Mouse (Mus musculus): ENCODE measurements around the gene Fbxl13. TPM values are rescaled to one million over a fixed set of nuclear protein-coding genes. Genes with fewer than 3 reads are reported as not detected.

Gene Fbxl13
- 0.20 and 0.41 TPM in 2 replicates for polyA plus RNA-seq (2016; fragmentation: Nextera tagmentation; extraction: Ambion mirVana)

- Histone ChIP-seq H3K4me1 (replicated peaks) (peaks cover 19% of the 10 kb centered on the region), H3K27ac (peak within 1 kb of the TSS; percentile 94), H3K36me3 (peaks cover 29% of the 10 kb centered on the region), H3K4me3 (peak within 1 kb of the TSS; percentile 90), H3K27me3 (ENCODE audit: insufficient read depth, poor library complexity, severe bottlenecking) (peaks cover 8% of the 10 kb centered on the region; the same call in 1 of the 2 replicates), H3K9me3 (no peaks in the 10 kb centered on the region)
- under 1% methylated on average over 40 of the region's 40 CpGs for WGBS
- peak; percentile 93 for DNase-seq (ENCODE audit: low spot score)
These were observed at the start of gene Fbxl13, which contains the start of gene Armc10 for GRCm38 (mm10) chr5:21645439-21646132. Fbxl13 (minus strand) TSS chr5:21645634. Armc10 (plus strand) TSS chr5:21645813.

GRCm38 (mm10) chr5:21694854-21695490 lies 49.5 kb upstream of the Fbxl13 start:
- no peak overlapping the region for H3K27ac ChIP-seq
- H3K9me3 ChIP-seq, result no peaks in the 10 kb centered on the region
- no peaks in the 10 kb centered on the region for H3K36me3 ChIP-seq
- peaks cover 3% of the 10 kb centered on the region; the same call in 1 of the 2 replicates for H3K4me1 ChIP-seq (replicated peaks)
- 92% methylated on average over 3 of the region's 3 CpGs for WGBS
- H3K4me3 ChIP-seq, result no peak overlapping the region
- H3K27me3 ChIP-seq (ENCODE audit: insufficient read depth, poor library complexity, severe bottlenecking), result no peaks in the 10 kb centered on the region
- no peak for DNase-seq (ENCODE audit: low spot score)

GRCm38 (mm10) chr5:21693372-21693870 lies 48.0 kb upstream of the Fbxl13 start:
- H3K9me3 ChIP-seq, result no peaks in the 10 kb centered on the region
- peaks cover 11% of the 10 kb centered on the region; the same call in 1 of the 2 replicates for H3K36me3 ChIP-seq
- 84% methylated on average over 3 of the region's 3 CpGs for WGBS
- H3K27ac ChIP-seq, result no peak overlapping the region
- DNase-seq (ENCODE audit: low spot score), result no peak
- H3K27me3 ChIP-seq (ENCODE audit: insufficient read depth, poor library complexity, severe bottlenecking), result no peaks in the 10 kb centered on the region
- no peaks in the 10 kb centered on the region for H3K4me1 ChIP-seq (replicated peaks)
- no peak overlapping the region for H3K4me3 ChIP-seq

- no peak for DNase-seq (ENCODE audit: low spot score)
- WGBS, result 91% methylated on average over 5 of the region's 5 CpGs
These were observed 46.8 kb upstream of the Fbxl13 start for GRCm38 (mm10) chr5:21692230-21692629.

GRCm38 (mm10) chr5:21687042-21687441 lies 41.6 kb upstream of the Fbxl13 start:
- Histone ChIP-seq H3K9me3 (0 out of 2 replicates have a peak, but pooled peaks cover 3% of the 10 kb centered on the region), H3K27ac (no peak overlapping the region), H3K4me3 (no peak overlapping the region), H3K4me1 (replicated peaks) (no peaks in the 10 kb centered on the region), H3K27me3 (ENCODE audit: insufficient read depth, poor library complexity, severe bottlenecking) (no peaks in the 10 kb centered on the region), H3K36me3 (peaks cover 28% of the 10 kb centered on the region)
- WGBS, result 78% methylated on average over 4 of the region's 4 CpGs
- no peak for DNase-seq (ENCODE audit: low spot score)

More at GRCm38 (mm10) chr5:21692230-21692629, 46.8 kb upstream of the Fbxl13 start:
- Histone ChIP-seq H3K4me1 (replicated peaks) (no peaks in the 10 kb centered on the region), H3K36me3 (peaks cover 11% of the 10 kb centered on the region; the same call in 1 of the 2 replicates), H3K9me3 (no peaks in the 10 kb centered on the region), H3K4me3 (no peak overlapping the region), H3K27ac (no peak overlapping the region), H3K27me3 (ENCODE audit: insufficient read depth, poor library complexity, severe bottlenecking) (no peaks in the 10 kb centered on the region)

GRCm38 (mm10) chr5:21685001-21685400 lies 39.6 kb upstream of the Fbxl13 start:
- WGBS, result 74% methylated on average over 10 of the region's 10 CpGs
- Histone ChIP-seq H3K27me3 (ENCODE audit: insufficient read depth, poor library complexity, severe bottlenecking) (no peaks in the 10 kb centered on the region), H3K36me3 (peaks cover 33% of the 10 kb centered on the region), H3K27ac (no peak overlapping the region), H3K9me3 (0 out of 2 replicates have a peak, but pooled peaks cover 3% of the 10 kb centered on the region), H3K4me3 (no peak overlapping the region), H3K4me1 (replicated peaks) (no peaks in the 10 kb centered on the region)
- DNase-seq (ENCODE audit: low spot score), result no peak

GRCm38 (mm10) chr5:21683811-21684210 lies 38.4 kb upstream of the Fbxl13 start:
- no peak for DNase-seq (ENCODE audit: low spot score)
- 0 out of 2 replicates have a peak, but pooled peaks cover 3% of the 10 kb centered on the region for H3K9me3 ChIP-seq
- 91% methylated on average over 9 of the region's 9 CpGs for WGBS
- no peaks in the 10 kb centered on the region for H3K4me1 ChIP-seq (replicated peaks)
- H3K36me3 ChIP-seq, result peaks cover 30% of the 10 kb centered on the region
- H3K27me3 ChIP-seq (ENCODE audit: insufficient read depth, poor library complexity, severe bottlenecking), result no peaks in the 10 kb centered on the region
- H3K27ac ChIP-seq, result no peak overlapping the region
- H3K4me3 ChIP-seq, result no peak overlapping the region

- H3K27ac ChIP-seq, result no peak overlapping the region
- DNase-seq (ENCODE audit: low spot score), result no peak
- H3K27me3 ChIP-seq (ENCODE audit: insufficient read depth, poor library complexity, severe bottlenecking), result no peaks in the 10 kb centered on the region
- H3K36me3 ChIP-seq, result peaks cover 52% of the 10 kb centered on the region
- H3K9me3 ChIP-seq, result 0 out of 2 replicates have a peak, but pooled peaks cover 5% of the 10 kb centered on the region
- 91% methylated on average over 5 of the region's 5 CpGs for WGBS
- no peaks in the 10 kb centered on the region for H3K4me1 ChIP-seq (replicated peaks)
- H3K4me3 ChIP-seq, result no peak overlapping the region
These were observed 35.5 kb upstream of the Fbxl13 start for GRCm38 (mm10) chr5:21680940-21681339.

GRCm38 (mm10) chr5:21680029-21680428 lies 34.6 kb upstream of the Fbxl13 start:
- H3K36me3 ChIP-seq, result peaks cover 62% of the 10 kb centered on the region
- no peak overlapping the region for H3K4me3 ChIP-seq
- H3K27ac ChIP-seq, result no peak overlapping the region
- no peak for DNase-seq (ENCODE audit: low spot score)
- no peaks in the 10 kb centered on the region for H3K27me3 ChIP-seq (ENCODE audit: insufficient read depth, poor library complexity, severe bottlenecking)
- WGBS, result 79% methylated on average over 4 of the region's 4 CpGs
- no peaks in the 10 kb centered on the region for H3K4me1 ChIP-seq (replicated peaks)
- 0 out of 2 replicates have a peak, but pooled peaks cover 4% of the 10 kb centered on the region for H3K9me3 ChIP-seq

- WGBS, result 93% methylated on average over 9 of the region's 9 CpGs
- DNase-seq (ENCODE audit: low spot score), result no peak
- no peak overlapping the region for H3K27ac ChIP-seq
- no peaks in the 10 kb centered on the region for H3K27me3 ChIP-seq (ENCODE audit: insufficient read depth, poor library complexity, severe bottlenecking)
- H3K9me3 ChIP-seq, result 0 out of 2 replicates have a peak, but pooled peaks cover 2% of the 10 kb centered on the region
- H3K4me1 ChIP-seq (replicated peaks), result no peaks in the 10 kb centered on the region
- H3K36me3 ChIP-seq, result peaks cover 59% of the 10 kb centered on the region
- H3K4me3 ChIP-seq, result no peak overlapping the region
These were observed 32.9 kb upstream of the Fbxl13 start for GRCm38 (mm10) chr5:21678363-21678762.

GRCm38 (mm10) chr5:21677939-21678338 lies 32.5 kb upstream of the Fbxl13 start:
- H3K27me3 ChIP-seq (ENCODE audit: insufficient read depth, poor library complexity, severe bottlenecking), result no peaks in the 10 kb centered on the region
- 93% methylated on average over 6 of the region's 6 CpGs for WGBS
- no peak for DNase-seq (ENCODE audit: low spot score)
- H3K4me3 ChIP-seq, result no peak overlapping the region
- no peak overlapping the region for H3K27ac ChIP-seq
- peaks cover 56% of the 10 kb centered on the region for H3K36me3 ChIP-seq
- 0 out of 2 replicates have a peak, but pooled peaks cover 2% of the 10 kb centered on the region for H3K9me3 ChIP-seq
- no peaks in the 10 kb centered on the region for H3K4me1 ChIP-seq (replicated peaks)

GRCm38 (mm10) chr5:21675494-21675893 lies 30.1 kb upstream of the Fbxl13 start:
- WGBS, result 96% methylated on average over 23 of the region's 23 CpGs
- Histone ChIP-seq H3K9me3 (0 out of 2 replicates have a peak, but pooled peaks cover 2% of the 10 kb centered on the region), H3K36me3 (peaks cover 52% of the 10 kb centered on the region)

GRCm38 (mm10) chr5:21675019-21675418 lies 29.6 kb upstream of the Fbxl13 start:
- no peak for DNase-seq (ENCODE audit: low spot score)
- Histone ChIP-seq H3K27me3 (ENCODE audit: insufficient read depth, poor library complexity, severe bottlenecking) (no peaks in the 10 kb centered on the region), H3K4me3 (no peak overlapping the region), H3K27ac (no peak overlapping the region), H3K9me3 (0 out of 2 replicates have a peak, but pooled peaks cover 2% of the 10 kb centered on the region), H3K36me3 (peaks cover 55% of the 10 kb centered on the region), H3K4me1 (replicated peaks) (no peaks in the 10 kb centered on the region)
- 91% methylated on average over 12 of the region's 12 CpGs for whole genome bisulfite sequencing

More at GRCm38 (mm10) chr5:21675494-21675893, 30.1 kb upstream of the Fbxl13 start:
- no peak overlapping the region for H3K27ac ChIP-seq
- H3K27me3 ChIP-seq (ENCODE audit: insufficient read depth, poor library complexity, severe bottlenecking), result no peaks in the 10 kb centered on the region
- no peak overlapping the region for H3K4me3 ChIP-seq
- DNase-seq (ENCODE audit: low spot score), result no peak
- no peaks in the 10 kb centered on the region for H3K4me1 ChIP-seq (replicated peaks)

All from hindbrain, embryonic 10.5 days (tissue).